Mouse (Mus musculus) G1E (cell line): ENCODE data around the gene Dock4. TPM values are rescaled to one million over a fixed set of nuclear protein-coding genes. Genes with fewer than 3 reads are reported as not detected.

Experiments used
- ATAC-seq: 2 replicates; pipeline ENCODE4 v1.8.0; 2016; ENCODE audit warnings: mild to moderate bottlenecking; ENCODE audit not compliant: insufficient number of reproducible peaks, poor library complexity, low FRiP score, severe bottlenecking; ENCODE audit errors: extremely low read depth
- DNase-seq: peaks from one replicate; pipeline ENCODE4 v3.0.0; 2012; ENCODE audit warnings: low spot score
- H3K27me3 ChIP-seq: 2 replicates; pipeline ENCODE4 v1.6.1; 2012; ENCODE audit warnings: mild to moderate bottlenecking, low read length, inconsistent platforms; ENCODE audit not compliant: insufficient read depth
- H3K36me3 ChIP-seq: replicated peaks from 2 replicates; pipeline ENCODE3; 2012; ENCODE audit warnings: mild to moderate bottlenecking, inconsistent platforms
- H3K4me1 ChIP-seq: 2 replicates; pipeline ENCODE4 v1.6.1; 2012; ENCODE audit warnings: low read depth, low read length, inconsistent platforms, mixed read lengths; ENCODE audit not compliant: insufficient read depth
- H3K4me3 ChIP-seq: 2 replicates; pipeline ENCODE4 v1.5.1; 2012; ENCODE audit warnings: low read depth, mild to moderate bottlenecking, inconsistent platforms, low read length, moderate library complexity, mixed read lengths
- H3K9me3 ChIP-seq: replicated peaks from 2 replicates; pipeline ENCODE4 v1.6.1; 2012; ENCODE audit warnings: inconsistent platforms
- CTCF ChIP-seq: IDR thresholded peaks from 2 replicates; pipeline ENCODE4 v1.5.1; 2012; ENCODE audit warnings: low read depth, low read length, inconsistent platforms, mixed read lengths
- GATA1 ChIP-seq: IDR thresholded peaks from 2 replicates; pipeline ENCODE4 v1.6.1; 2012; ENCODE audit warnings: borderline replicate concordance, low read length, inconsistent platforms, mixed read lengths
- GATA2 ChIP-seq: IDR thresholded peaks from 2 replicates; pipeline ENCODE4 v1.6.1; 2012; ENCODE audit warnings: low read depth, low read length, inconsistent platforms, borderline replicate concordance
- POLR2AphosphoS5 ChIP-seq: IDR thresholded peaks from 2 replicates; pipeline ENCODE4 v1.6.1; 2012; ENCODE audit warnings: low read depth, low read length, inconsistent platforms; ENCODE audit not compliant: insufficient replicate concordance
- TAL1 ChIP-seq: conservative IDR thresholded peaks from 2 replicates; pipeline ENCODE4 v1.6.1; 2012; ENCODE audit warnings: low read depth, low read length, inconsistent platforms, mixed read lengths
- polyA plus RNA-seq: library from polyadenylated mRNA; stranded (reverse); fragments of >175 nt; gene quantifications from 2 replicates; pipeline ENCODE4 v1.2.3, GENCODE M21; 2012
- total RNA-seq, 2 experiments: library from RNA; stranded (forward) in 1 of 2; stranded (reverse) in 1 of 2; fragments of 200-1000 nt in 1 of 2; fragments of >200 nt in 1 of 2; fragmentation: Nextera tagmentation in 1 of 2; gene quantifications; 2 replicates each; pipeline ENCODE4 v1.2.3; 2014 to 2017

Dock4 gene
- total and polyA plus RNA-seq, 3 experiments = 0.01 to 1.2 (median 0.68) TPM

- DNase-seq (no peak), ATAC-seq (no peak)
- no peaks in the 10 kb centered on the region for H3K4me1 ChIP-seq
- no peaks in the 10 kb centered on the region for H3K36me3 ChIP-seq
- H3K9me3 ChIP-seq = no peaks in the 10 kb centered on the region
- H3K27me3 ChIP-seq = peaks cover 3% of the 10 kb centered on the region; the same call in 1 of the 2 replicates
- no peak for TF ChIP-seq GATA2
- TF ChIP-seq TAL1 = no peak
- no peak for TF ChIP-seq GATA1
- TF ChIP-seq POLR2AphosphoS5 = no peak
- no peak for TF ChIP-seq CTCF
- no peak overlapping the region for H3K4me3 ChIP-seq
Measured at GRCm38 (mm10) chr12:40469009-40469408, 23.3 kb downstream of the Dock4 start.

GRCm38 (mm10) chr12:40471649-40472399 is 26.1 kb downstream of the Dock4 start:
- ATAC-seq = no peak
- no peaks in the 10 kb centered on the region for H3K4me1 ChIP-seq
- DNase-seq = no peak
- no peaks in the 10 kb centered on the region for H3K9me3 ChIP-seq
- no peaks in the 10 kb centered on the region; the same call in 1 of the 2 replicates for H3K27me3 ChIP-seq
- no peak overlapping the region for H3K4me3 ChIP-seq
- no peaks in the 10 kb centered on the region for H3K36me3 ChIP-seq
- TF ChIP-seq GATA1 = no peak
- no peak for TF ChIP-seq POLR2AphosphoS5
- no peak for TF ChIP-seq CTCF
- no peak for TF ChIP-seq TAL1
- no peak for TF ChIP-seq GATA2

GRCm38 (mm10) chr12:40473709-40474108 is 28.0 kb downstream of the Dock4 start:
- H3K4me1 ChIP-seq = no peaks in the 10 kb centered on the region
- TF ChIP-seq CTCF (no peak), TAL1 (no peak), GATA2 (no peak), POLR2AphosphoS5 (no peak), GATA1 (no peak)
- H3K36me3 ChIP-seq = no peaks in the 10 kb centered on the region
- no peak overlapping the region for H3K4me3 ChIP-seq
- ATAC-seq = no peak
- H3K27me3 ChIP-seq = 0 out of 2 replicates have a peak, but pooled peaks cover 5% of the 10 kb centered on the region
- DNase-seq = no peak
- H3K9me3 ChIP-seq = no peaks in the 10 kb centered on the region

GRCm38 (mm10) chr12:40477621-40478452 is 32.1 kb downstream of the Dock4 start:
- no peak for DNase-seq
- Histone ChIP-seq H3K27me3 (peaks cover 7% of the 10 kb centered on the region; the same call in 1 of the 2 replicates), H3K4me1 (no peaks in the 10 kb centered on the region), H3K4me3 (no peak overlapping the region), H3K9me3 (no peaks in the 10 kb centered on the region), H3K36me3 (no peaks in the 10 kb centered on the region)
- TF ChIP-seq CTCF (no peak), GATA1 (no peak), GATA2 (no peak), POLR2AphosphoS5 (no peak), TAL1 (no peak)
- ATAC-seq = no peak

- Histone ChIP-seq H3K36me3 (no peaks in the 10 kb centered on the region), H3K4me1 (no peaks in the 10 kb centered on the region), H3K27me3 (peaks cover 2% of the 10 kb centered on the region; the same call in 1 of the 2 replicates), H3K4me3 (no peak overlapping the region), H3K9me3 (no peaks in the 10 kb centered on the region)
- DNase-seq = no peak
- TF ChIP-seq TAL1 = no peak
- no peak for TF ChIP-seq CTCF
- TF ChIP-seq GATA2 = no peak
- TF ChIP-seq GATA1 = no peak
- TF ChIP-seq POLR2AphosphoS5 = no peak
- ATAC-seq = no peak
Measured at GRCm38 (mm10) chr12:40484224-40484623, 38.5 kb downstream of the Dock4 start.

- Histone ChIP-seq H3K9me3 (no peaks in the 10 kb centered on the region), H3K27me3 (peaks cover 2% of the 10 kb centered on the region; the same call in 1 of the 2 replicates), H3K4me1 (no peaks in the 10 kb centered on the region), H3K4me3 (no peak overlapping the region), H3K36me3 (no peaks in the 10 kb centered on the region)
- DNase-seq = no peak
- no peak for ATAC-seq
- TF ChIP-seq GATA1 (no peak), GATA2 (no peak), POLR2AphosphoS5 (no peak), TAL1 (no peak), CTCF (no peak)
Measured at GRCm38 (mm10) chr12:40485210-40485609, 39.5 kb downstream of the Dock4 start.
